Mouse (Mus musculus) midbrain, embryonic 11.5 days (tissue): ENCODE measurements at regions not wholly inside any gene's neighbourhood (a gene's known extent, or its start where the extent isn't known, plus 50 kb on each side); places are given as distances from the start of the nearest gene placed in this dataset.
"Not testable (repeated sequence)": the region's sequence is repeated elsewhere in the genome, so short reads cannot be mapped to it uniquely, and the experiment has no call there.

ENCODE experiments used
- ATAC-seq: fragments of 200-750 bp; cut with Nextera tagmentation; 2 replicates; pipeline ENCODE4 v1.8.0; 2017; ENCODE audit warnings: moderate TSS enrichment, moderate library complexity; ENCODE audit not compliant: low FRiP score
- DNase-seq: peaks from one replicate; pipeline ENCODE4 v3.0.0; 2015; ENCODE audit warnings: low spot score; ENCODE audit errors: missing footprints
- H3K27ac ChIP-seq: fragments of 300-500 bp; sonication (generic); 2 replicates; pipeline ENCODE4 v1.5.1; 2014; ENCODE audit warnings: low read depth, low read length
- H3K27me3 ChIP-seq: fragments of 300-500 bp; sonication (generic); 2 replicates; pipeline ENCODE4 v1.6.1; 2014; ENCODE audit warnings: mild to moderate bottlenecking, low read length, moderate library complexity, mixed read lengths; ENCODE audit not compliant: control insufficient read depth, insufficient read depth
- H3K36me3 ChIP-seq: fragments of 300-500 bp; sonication (generic); 2 replicates; pipeline ENCODE4 v1.6.1; 2014; ENCODE audit warnings: mild to moderate bottlenecking, low read length, moderate library complexity, mixed read lengths; ENCODE audit not compliant: control insufficient read depth, insufficient read depth
- H3K4me1 ChIP-seq: fragments of 300-500 bp; sonication (generic); 2 replicates; pipeline ENCODE4 v1.6.1; 2014; ENCODE audit warnings: low read length; ENCODE audit not compliant: control insufficient read depth, insufficient read depth
- H3K4me2 ChIP-seq: fragments of 300-500 bp; sonication (generic); 2 replicates; pipeline ENCODE4 v1.6.1; 2014; ENCODE audit warnings: mild to moderate bottlenecking, moderate library complexity
- H3K4me3 ChIP-seq: fragments of 300-500 bp; sonication (generic); 2 replicates; pipeline ENCODE4 v1.5.1; 2014; ENCODE audit warnings: low read depth, low read length
- H3K9ac ChIP-seq: fragments of 300-500 bp; sonication (generic); 2 replicates; pipeline ENCODE4 v1.6.1; 2014; ENCODE audit warnings: low read length
- H3K9me3 ChIP-seq: fragments of 300-500 bp; sonication (generic); 2 replicates; pipeline ENCODE4 v1.6.1; 2016; ENCODE audit warnings: low read length; ENCODE audit not compliant: control insufficient read depth
- WGBS: fragments of 180-500 bp; shearing (Covaris S2); extraction: QIAGEN DNeasy Blood & Tissue Kit; methylation state at CpG from one replicate; pipeline ENCODE4 v1.1.7; 2014; 5-methylcytosine and 5-hydroxymethylcytosine counted together

DNA sequence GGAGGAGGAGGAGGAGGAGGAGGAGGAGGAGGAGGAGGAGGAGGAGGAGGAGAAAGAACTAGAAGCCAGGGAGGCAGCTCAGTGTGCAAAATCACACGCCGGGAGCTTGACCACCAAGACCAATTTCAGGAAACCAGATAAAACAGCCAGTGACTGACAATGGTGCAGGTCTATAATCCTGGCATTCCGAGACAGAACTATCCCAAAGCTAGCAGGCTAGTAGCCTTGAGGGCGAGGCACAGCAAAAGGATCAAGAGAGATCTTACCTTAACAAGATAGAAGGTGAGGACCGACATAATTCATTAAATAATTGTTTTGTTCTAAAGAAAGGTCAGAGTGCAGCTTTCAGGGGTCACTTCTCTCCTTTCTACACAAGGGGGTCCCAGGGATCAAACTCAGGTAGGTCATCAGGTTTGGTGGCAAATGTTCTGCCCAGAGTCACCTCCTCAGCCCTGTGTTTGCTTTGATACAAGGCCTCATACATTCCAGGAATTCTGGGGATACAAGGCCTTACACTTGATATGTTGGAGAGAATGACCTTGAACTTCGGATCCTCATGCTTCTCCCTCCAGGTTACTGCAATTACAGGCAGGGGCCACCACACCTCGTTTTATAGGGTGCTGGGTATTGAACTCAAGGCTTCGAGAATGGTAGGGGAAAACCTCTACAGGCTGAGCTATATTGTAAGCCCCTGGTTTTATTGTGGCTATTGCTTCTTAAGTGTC, 54.2 kb upstream of the Jarid2 start:
- DNase-seq = no peak
- Histone ChIP-seq H3K27me3 (no peaks in the 10 kb centered on the region), H3K4me1 (no peaks in the 10 kb centered on the region), H3K9ac (no peak overlapping the region), H3K9me3 (no peaks in the 10 kb centered on the region), H3K27ac (no peak overlapping the region), H3K36me3 (no peaks in the 10 kb centered on the region), H3K4me3 (no peak overlapping the region), H3K4me2 (no peak overlapping the region)
- 82% methylated on average over 8 of the region's 8 CpGs for WGBS
- no peak for ATAC-seq

DNA sequence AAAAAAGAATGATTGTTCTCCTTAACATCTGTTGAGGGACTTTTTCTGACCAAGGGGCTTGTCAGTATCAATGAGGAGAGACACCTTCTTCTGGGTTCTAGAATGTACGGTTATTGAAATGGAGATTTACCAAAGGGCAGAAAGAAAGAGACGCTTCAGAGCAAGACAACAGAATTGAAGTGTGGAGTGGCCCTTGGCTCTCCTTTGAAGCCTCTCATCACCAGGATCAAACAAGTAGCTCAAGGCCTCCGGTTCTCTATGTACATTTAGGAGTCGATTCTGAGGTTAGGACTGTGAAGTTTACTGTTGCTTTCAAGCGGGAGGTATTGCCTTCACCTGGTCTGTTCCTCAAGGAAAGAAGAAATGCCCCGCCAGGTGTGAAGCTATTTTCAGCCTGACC, 53.2 kb upstream of the Jarid2 start:
- no peak overlapping the region for H3K4me2 ChIP-seq
- ATAC-seq = no peak
- H3K4me1 ChIP-seq = no peaks in the 10 kb centered on the region
- H3K27ac ChIP-seq = no peak overlapping the region
- H3K27me3 ChIP-seq = no peaks in the 10 kb centered on the region
- no peak overlapping the region for H3K4me3 ChIP-seq
- DNase-seq = no peak
- no peaks in the 10 kb centered on the region for H3K9me3 ChIP-seq
- no peak overlapping the region for H3K9ac ChIP-seq
- H3K36me3 ChIP-seq = no peaks in the 10 kb centered on the region
- 87% methylated on average over 6 of the region's 6 CpGs for WGBS

DNA sequence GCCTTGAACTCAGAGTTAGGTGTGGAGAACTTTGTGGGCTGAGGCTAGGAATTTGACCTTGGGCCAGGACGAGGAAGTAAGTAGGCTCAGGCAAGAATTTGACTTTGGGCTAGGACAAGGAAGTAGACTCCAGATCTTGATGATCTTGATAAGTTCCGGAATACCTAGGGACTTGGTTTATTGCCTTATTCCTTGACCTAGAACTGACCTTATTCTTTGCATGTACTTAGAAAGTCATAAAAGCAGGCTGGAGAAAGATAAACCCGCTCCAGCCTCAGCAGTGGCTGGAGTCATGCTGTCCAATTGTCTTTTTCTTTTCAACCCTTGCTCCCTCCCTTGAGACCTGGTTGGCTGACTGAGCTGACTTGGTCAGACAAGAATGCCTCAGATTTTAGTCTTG, 51.2 kb upstream of the Jarid2 start:
- H3K9me3 ChIP-seq = no peaks in the 10 kb centered on the region
- no peaks in the 10 kb centered on the region for H3K27me3 ChIP-seq
- no peak overlapping the region for H3K9ac ChIP-seq
- no peak for ATAC-seq
- peak; percentile 81 for DNase-seq
- no peak overlapping the region for H3K4me2 ChIP-seq
- no peak overlapping the region for H3K27ac ChIP-seq
- no peaks in the 10 kb centered on the region for H3K4me1 ChIP-seq
- no peaks in the 10 kb centered on the region for H3K36me3 ChIP-seq
- WGBS = 70% methylated on average over 3 of the region's 3 CpGs
- H3K4me3 ChIP-seq = no peak overlapping the region

DNA sequence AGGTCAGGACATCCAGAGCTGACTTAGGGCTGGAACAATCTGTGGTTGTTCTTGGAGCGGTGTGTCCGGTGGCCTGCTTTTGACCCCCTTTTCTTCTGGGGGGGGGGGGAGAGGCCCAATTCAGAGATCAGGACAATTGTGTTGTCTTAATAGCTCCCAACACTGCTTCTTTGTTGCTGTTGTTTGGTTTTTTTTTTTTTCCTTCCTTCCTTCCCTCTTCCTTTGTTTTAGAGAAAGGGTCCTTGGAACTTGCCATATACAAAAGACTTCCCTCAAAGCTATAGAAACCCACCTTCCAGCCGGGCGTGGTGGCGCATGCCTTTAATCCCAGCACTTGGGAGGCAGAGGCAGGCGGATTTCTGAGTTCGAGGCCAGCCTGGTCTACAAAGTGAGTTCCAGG, 49.8 kb upstream of the Jarid2 start:
- not testable (repeated sequence) for H3K27me3 ChIP-seq, H3K4me2 ChIP-seq, H3K9ac ChIP-seq, ATAC-seq, DNase-seq, H3K9me3 ChIP-seq, H3K4me1 ChIP-seq, H3K27ac ChIP-seq, H3K4me3 ChIP-seq, H3K36me3 ChIP-seq
- WGBS = 95% methylated on average over 6 of the region's 7 CpGs
